Mouse (Mus musculus) urinary bladder, adult 18-20 months (tissue): ENCODE results near the gene Syt8.

Experiments
- DNase-seq, 2 experiments: peaks; one replicate each; pipeline ENCODE4 v3.0.0; 2022; ENCODE audit warnings: low spot score in 2 of 2, mixed read lengths in 2 of 2

The Syt8 gene

GRCm38 (mm10) chr7:142476271-142476670 lies 41.6 kb downstream of the Syt8 start:
- no peak for DNase-seq

DNA sequence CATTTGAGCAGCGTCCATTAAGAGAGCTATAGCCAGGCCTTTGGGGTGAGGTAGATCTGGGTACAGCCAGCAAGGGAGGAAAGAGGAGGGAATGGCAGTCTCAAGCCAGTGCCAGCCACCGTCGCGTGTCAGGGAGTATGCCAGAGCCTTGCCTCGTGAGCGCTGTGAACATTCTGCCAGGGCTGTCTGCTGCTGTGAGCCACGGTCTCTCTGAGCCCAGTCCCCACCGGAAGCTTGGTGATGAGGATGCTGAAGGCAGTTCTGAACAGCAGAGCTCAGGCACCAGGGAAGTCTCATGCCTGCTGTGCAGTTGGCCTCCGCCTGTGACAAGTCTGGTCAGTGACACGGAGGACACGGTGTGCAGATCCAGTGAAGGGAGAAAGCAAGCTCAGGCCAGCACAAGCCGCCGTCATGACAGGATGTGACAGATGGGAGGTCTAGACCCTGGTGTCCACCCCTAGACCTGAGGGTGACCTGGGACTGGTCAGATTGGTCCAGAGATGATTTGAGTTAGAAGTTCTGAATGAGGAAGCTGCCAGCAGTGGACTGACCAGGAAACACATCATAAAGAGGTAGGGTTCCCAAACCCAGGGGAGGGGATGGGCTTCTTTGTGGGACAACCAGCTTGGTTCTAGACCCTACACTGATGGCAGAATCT lies 42.3 kb downstream of the Syt8 start:
- DNase-seq = peak in 1 of 2 experiments; percentile 68

GRCm38 (mm10) chr7:142478001-142478400 lies 43.4 kb downstream of the Syt8 start:
- no peak for DNase-seq

GRCm38 (mm10) chr7:142478574-142478973 lies 43.9 kb downstream of the Syt8 start:
- no peak for DNase-seq

DNA sequence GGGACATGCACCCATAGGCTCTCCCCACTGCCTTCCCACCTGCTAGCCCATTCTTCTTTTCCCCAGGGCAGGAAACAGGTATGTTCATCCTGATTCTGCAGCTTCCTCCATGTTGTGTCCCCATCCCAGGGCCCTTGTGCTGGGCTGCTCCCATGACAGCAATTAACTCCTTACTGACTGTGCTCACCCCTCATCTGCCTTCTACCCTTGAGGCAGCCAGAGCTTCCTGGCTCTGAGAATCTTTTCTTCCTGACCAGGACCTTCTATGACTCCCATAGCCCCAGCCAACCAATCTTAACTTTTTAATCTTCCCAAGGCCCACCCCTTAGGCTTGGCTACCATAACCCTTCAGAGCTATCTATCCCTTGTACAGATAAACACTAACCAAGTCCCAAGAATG lies 44.7 kb downstream of the Syt8 start:
- no peak for DNase-seq

GRCm38 (mm10) chr7:142479886-142480285 lies 45.2 kb downstream of the Syt8 start:
- no peak for DNase-seq

GRCm38 (mm10) chr7:142480661-142481060 lies 46.0 kb downstream of the Syt8 start:
- no peak for DNase-seq

- no peak for DNase-seq
Measured at GRCm38 (mm10) chr7:142481186-142481567, 46.5 kb downstream of the Syt8 start.

DNA sequence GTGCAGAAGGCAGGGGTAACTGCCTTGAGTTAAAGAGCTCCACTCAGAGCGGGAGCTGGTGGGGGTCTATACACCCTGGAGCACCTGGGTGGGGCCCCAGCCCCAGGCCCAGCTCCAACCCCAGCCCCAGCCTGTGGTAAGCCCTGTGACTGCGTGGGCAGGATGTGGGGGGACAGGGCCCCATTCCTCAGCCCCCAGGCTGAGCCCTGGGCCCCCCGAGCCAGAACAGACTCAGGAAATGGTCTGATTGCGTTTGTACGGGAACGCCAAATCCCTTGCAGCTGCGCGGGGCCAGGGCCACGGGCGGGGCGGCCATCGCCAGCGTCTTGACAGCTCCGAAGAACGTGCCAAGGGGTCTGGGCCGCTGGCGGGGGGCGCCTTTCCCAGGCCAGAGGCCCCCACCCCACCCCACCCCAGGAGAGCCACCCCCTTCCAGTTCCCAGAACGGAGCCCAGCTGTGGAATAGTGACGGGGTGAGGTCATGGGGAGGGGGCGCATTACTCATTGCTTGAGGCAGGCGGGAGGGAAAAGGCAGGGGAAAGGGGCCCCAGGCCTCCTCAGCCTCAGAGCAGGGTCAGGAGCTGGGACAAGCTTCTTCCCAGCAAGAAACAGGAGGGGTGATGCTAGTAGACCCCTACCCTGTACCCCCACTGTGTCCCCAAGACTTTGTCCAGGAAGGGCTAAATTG lies 47.1 kb downstream of the Syt8 start:
- peak in 1 of 2 experiments; percentile 78 for DNase-seq

DNA sequence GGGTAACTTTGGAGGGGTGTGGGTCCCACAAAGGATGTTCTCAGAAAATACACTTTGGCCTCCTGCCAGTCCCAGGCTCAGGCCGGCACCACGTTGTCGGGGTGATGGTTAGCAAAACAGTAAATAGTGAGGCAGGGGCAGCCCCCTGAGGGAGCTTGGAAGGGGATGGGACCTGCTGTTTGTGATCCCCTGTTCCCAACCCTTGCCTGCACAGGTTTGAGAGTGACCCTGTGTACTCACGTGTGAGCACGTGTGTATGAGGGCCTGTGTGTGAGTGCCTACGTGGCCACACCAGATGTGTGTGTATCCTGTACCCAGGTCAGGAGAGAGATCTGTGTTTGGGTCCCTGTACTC lies 47.6 kb downstream of the Syt8 start:
- no peak for DNase-seq

DNA sequence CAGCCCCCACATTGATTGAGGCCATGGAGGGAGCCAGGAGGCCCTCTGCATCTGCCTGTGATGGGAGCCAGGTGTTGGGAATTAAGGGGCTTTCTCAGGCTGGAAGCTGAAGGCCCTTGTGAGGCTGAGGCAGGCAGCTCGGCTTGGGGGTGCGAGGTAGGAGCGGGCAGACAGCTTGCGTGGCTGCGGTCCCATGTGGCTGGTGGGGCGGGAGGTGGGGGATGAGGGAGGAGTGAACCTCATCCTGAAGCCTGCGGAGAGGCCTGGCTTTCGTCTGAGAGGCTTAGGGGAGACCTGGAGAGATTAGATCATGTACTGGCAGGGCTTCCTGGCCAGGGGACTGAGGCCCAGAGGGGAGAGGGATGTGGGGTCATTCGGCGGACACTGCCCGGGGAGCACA lies 48.5 kb downstream of the Syt8 start:
- DNase-seq = peak in 1 of 2 experiments; percentile 50

DNA sequence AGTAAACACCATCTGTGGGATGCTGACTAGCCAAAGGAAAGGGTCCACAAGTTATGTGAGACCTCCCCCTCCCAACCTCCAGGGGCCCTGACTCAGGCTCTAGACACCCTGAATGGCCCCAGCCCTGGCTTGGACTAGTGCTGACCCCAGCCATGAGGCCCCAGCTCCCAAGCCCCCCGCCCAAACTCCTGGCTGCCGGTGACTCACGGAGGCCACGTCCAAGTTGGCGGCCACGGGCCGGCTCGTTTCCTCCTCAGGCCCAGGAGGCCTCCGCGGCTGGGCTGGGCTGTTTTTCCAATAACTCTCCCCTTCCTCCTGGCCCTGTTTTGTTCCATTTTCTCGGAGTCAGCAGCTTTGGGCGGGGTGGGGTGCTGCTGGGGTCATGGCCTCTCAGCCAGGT lies 50.1 kb downstream of the Syt8 start:
- peak in 1 of 2 experiments; percentile 48 for DNase-seq

- DNase-seq = no peak
Measured at GRCm38 (mm10) chr7:142486751-142487162, 52.1 kb downstream of the Syt8 start.

DNA sequence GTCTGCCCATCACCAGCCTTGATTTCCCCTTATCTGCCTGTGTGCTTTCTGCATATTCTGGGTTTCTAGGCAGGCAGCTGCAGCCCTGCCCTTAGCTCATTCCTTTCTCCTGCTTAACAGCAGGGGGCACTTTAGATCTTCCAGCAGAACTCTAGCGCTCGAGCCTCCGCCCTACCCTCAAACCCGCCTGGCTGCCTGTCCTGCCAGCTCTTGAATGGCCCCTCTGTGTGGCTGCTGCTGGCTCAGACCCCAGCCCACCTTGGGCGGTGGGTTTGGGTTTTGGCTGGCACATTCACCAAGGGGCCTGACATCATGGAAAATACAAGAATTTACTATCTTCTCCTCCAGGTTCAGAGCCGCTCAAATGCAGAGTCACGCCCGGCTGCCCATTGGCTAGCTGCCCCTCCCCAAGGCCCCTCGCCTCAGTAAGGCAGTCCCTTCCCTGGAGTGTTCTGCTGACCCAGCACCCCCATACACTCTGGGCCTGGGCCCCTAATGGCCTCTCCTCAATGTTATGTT lies 52.8 kb downstream of the Syt8 start:
- no peak for DNase-seq

DNA sequence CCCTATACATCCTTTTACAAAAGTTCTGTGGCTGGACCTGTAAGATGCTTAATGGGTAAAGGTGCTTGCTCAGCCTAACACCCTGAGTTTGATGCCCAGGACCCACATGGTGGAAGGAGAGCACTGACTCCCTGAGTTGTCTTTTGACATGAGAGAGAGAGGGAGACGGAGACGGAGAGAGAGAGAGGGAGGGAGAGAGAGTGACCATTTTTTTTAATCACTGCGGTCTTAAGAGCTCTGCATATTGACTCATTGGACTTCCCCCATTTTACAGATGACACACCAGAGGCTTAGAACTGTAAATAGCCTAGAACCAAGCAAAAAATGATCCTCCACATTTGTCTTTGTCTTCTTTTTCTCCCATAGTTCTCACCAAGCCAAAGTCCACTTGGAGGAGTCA lies 53.4 kb downstream of the Syt8 start:
- DNase-seq = no peak
